Mouse (Mus musculus) lung, adult 2 months (tissue): Measurements from ENCODE around the gene Ehmt2.

Experiments
- CTCF ChIP-seq: fragments of 200-500 bp; IDR thresholded peaks from 2 replicates; pipeline ENCODE4 v1.5.1; 2011; ENCODE audit warnings: mild to moderate bottlenecking, low read length, control low read depth; ENCODE audit not compliant: insufficient read depth
- POLR2A ChIP-seq: fragments of 200-500 bp; IDR thresholded peaks from 2 replicates; pipeline ENCODE4 v1.6.1; 2011; ENCODE audit warnings: low read depth, mild to moderate bottlenecking, control low read depth, low read length, borderline replicate concordance; ENCODE audit errors: extremely low read depth

GRCm38 (mm10) chr17:34883332-34883731, 14.9 kb upstream of the Ehmt2 start:
- TF ChIP-seq POLR2A (no peak), CTCF (no peak)
